Mouse (Mus musculus) embryonic facial prominence, embryonic 10.5 days (tissue): ENCODE measurements at regions not wholly inside any gene's neighbourhood (a gene's known extent, or its start where the extent isn't known, plus 50 kb on each side); places are given as distances from the start of the nearest gene placed in this dataset.

Source experiments
- DNase-seq: peaks from one replicate; pipeline ENCODE4 v3.0.0-alpha.2; 2017; ENCODE audit warnings: low spot score
- H3K27ac ChIP-seq: fragments of 300-500 bp; sonication (generic); replicated peaks from 2 replicates; pipeline ENCODE4 v1.5.1; 2016; ENCODE audit warnings: mild to moderate bottlenecking
- H3K27me3 ChIP-seq: fragments of 300-500 bp; sonication (generic); replicated peaks from 2 replicates; pipeline ENCODE4 v1.6.1; 2016; ENCODE audit warnings: low read depth, mild to moderate bottlenecking; ENCODE audit not compliant: poor library complexity, severe bottlenecking
- H3K36me3 ChIP-seq: fragments of 300-500 bp; sonication (generic); replicated peaks from 2 replicates; pipeline ENCODE4 v1.6.1; 2016; ENCODE audit warnings: mild to moderate bottlenecking, moderate library complexity
- H3K4me1 ChIP-seq: fragments of 300-500 bp; sonication (generic); 2 replicates; pipeline ENCODE4 v1.6.1; 2016
- H3K4me3 ChIP-seq: fragments of 300-500 bp; sonication (generic); 2 replicates; pipeline ENCODE4 v1.5.1; 2016; ENCODE audit warnings: mild to moderate bottlenecking, moderate library complexity
- H3K9me3 ChIP-seq: fragments of 300-500 bp; sonication (generic); 2 replicates; pipeline ENCODE4 v1.6.1; 2016; ENCODE audit warnings: mild to moderate bottlenecking
- WGBS: fragments of 180-500 bp; shearing (Covaris S2); methylation state at CpG from one replicate; pipeline ENCODE4 v1.1.7; 2016; 5-methylcytosine and 5-hydroxymethylcytosine counted together

GRCm38 (mm10) chr11:104082083-104082482, 50.6 kb upstream of the Crhr1 start:
- no peaks in the 10 kb centered on the region for H3K9me3 ChIP-seq
- H3K27ac ChIP-seq: no peak overlapping the region
- H3K36me3 ChIP-seq: no peaks in the 10 kb centered on the region
- 0 out of 2 replicates have a peak, but pooled peaks cover 3% of the 10 kb centered on the region for H3K27me3 ChIP-seq
- 81% methylated on average over 3 of the region's 3 CpGs for WGBS
- no peak overlapping the region for H3K4me3 ChIP-seq
- DNase-seq: no peak
- peaks cover 13% of the 10 kb centered on the region for H3K4me1 ChIP-seq
